Mouse (Mus musculus): ENCODE measurements at regions not wholly inside any gene's neighbourhood (a gene's known extent, or its start where the extent isn't known, plus 50 kb on each side); places are given as distances from the start of the nearest gene placed in this dataset.

- DNase-seq (ENCODE audit: low spot score), result no peak
These were observed 54.0 kb upstream of the Jade2 start for GRCm38 (mm10) chr11:51911481-51911880.

GRCm38 (mm10) chr11:51915656-51916032 is 51.8 kb upstream of the Cdkn2aipnl start:
- no peak for DNase-seq (ENCODE audit: low spot score)

DNA sequence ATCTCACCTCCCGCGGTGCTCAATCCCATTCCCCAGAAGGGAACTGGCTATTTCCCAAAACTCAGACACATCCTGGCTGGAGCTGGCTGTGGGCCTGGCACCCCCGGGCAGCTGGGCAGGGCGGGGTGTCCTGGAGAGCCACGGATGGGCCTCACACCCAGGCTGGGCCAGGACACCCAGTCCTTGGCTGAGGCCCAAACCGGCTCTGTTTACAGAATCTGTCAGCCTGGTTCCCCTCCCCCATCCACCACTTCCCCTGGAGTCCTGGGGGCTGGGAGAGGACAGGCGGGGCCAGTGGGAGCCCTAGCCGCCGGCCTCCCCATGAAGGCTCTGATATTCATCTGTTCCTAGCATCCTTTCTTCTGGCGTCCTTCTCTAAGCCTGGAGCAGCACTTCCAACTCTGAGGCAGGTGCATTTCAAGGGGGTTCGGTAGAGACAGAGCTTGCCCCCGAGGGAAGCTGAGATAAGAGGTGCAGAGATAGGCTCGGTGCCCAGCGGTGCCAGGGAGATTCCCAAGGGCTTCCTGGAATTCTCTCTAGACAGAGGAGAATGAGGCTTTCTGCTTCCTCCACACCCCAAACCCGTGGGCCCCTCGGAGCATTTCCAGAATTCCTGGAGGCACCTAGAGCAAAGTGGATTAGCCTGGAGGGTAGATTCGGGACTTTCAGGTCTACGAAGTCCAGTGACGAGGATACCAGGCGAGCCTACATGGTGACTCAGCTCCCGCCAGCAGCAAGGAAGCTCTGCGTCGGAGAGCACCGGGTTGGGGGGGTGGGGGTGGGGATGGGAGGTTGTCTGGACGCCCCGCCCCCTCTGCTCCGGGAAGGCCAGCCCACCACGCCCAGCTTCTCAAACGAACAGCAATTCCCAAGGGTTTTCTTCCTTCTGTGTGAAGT is 51.2 kb upstream of the Cdkn2aipnl start:
- DNase-seq (ENCODE audit: low spot score), result peak; percentile 97
